Comparison of ENCODE assay signal across 8 mouse cellular contexts in genomic region chr8:108611792-108612413, GRCm38 (mm10).
DNase-seq lines count a peak whose midpoint lies in the region; ATAC-seq lines count a peak whose summit lies in the region.

No protein-coding gene starts in this region.

- ATAC-seq in monocyte, adult 5-6 weeks (replicated peaks; ENCODE audit: insufficient number of reproducible peaks, low FRiP score, low TSS enrichment, poor library complexity, severe bottlenecking) = 0 out of 2 replicates have a peak, but pooled peaks have one; percentile 47

- H3K9me3 ChIP-seq in embryonic facial prominence, embryonic 10.5 days = peaks cover 3% of the 10 kb centered on the region; the same call in 1 of the 2 replicates

- intact Hi-C loops in left cerebral cortex, postnatal 14 days (cut with DNase I) = no loop called here
- intact Hi-C loops in left cerebral cortex, postnatal 36 days (cut with DNase I) = no loop called here

- peaks cover 13% of the 10 kb centered on the region; the same call in 1 of the 2 replicates for H3K27me3 ChIP-seq in embryonic facial prominence, embryonic 10.5 days (replicated peaks; ENCODE audit: low read depth, poor library complexity, severe bottlenecking)

- H3K27ac ChIP-seq in embryonic facial prominence, embryonic 10.5 days (replicated peaks) = peak overlapping the region; percentile 70

- no peak overlapping the region for H3K4me3 ChIP-seq in embryonic facial prominence, embryonic 10.5 days

- WGBS in embryonic facial prominence, embryonic 10.5 days = 61% methylated on average over 11 of the region's 11 CpGs

- DNase-seq in left cerebral cortex, postnatal 14 days (ENCODE audit: low spot score in 2 of 2) = peak; percentile 16 to 29
- DNase-seq in left cerebral cortex, postnatal 36 days (ENCODE audit: low spot score in 2 of 2) = no peak
- no peak for DNase-seq in embryonic facial prominence, embryonic 10.5 days (ENCODE audit: low spot score)
- DNase-seq in kidney, postnatal 14 days = peak; percentile 37
- no peak for DNase-seq in urinary bladder, adult 18-20 months (ENCODE audit: low spot score in 2 of 2)
- DNase-seq in cerebellum, adult 18-20 months = no peak
- DNase-seq in gastrocnemius, postnatal 4 days (ENCODE audit: low spot score in 2 of 2) = no peak

- peaks cover 21% of the 10 kb centered on the region for H3K4me1 ChIP-seq in embryonic facial prominence, embryonic 10.5 days

- no peaks in the 10 kb centered on the region for H3K36me3 ChIP-seq in embryonic facial prominence, embryonic 10.5 days (replicated peaks)

Comparison
In these comparisons a context has a peak if more than half of its experiments do, and no peak if none do; other contexts are left out.
1. DNase-seq: peak in left cerebral cortex, postnatal 14 days (2 of 2) and kidney, postnatal 14 days (single experiment); none in left cerebral cortex, postnatal 36 days (0 of 2), embryonic facial prominence, embryonic 10.5 days (single experiment), urinary bladder, adult 18-20 months (0 of 2), cerebellum, adult 18-20 months (0 of 2) and gastrocnemius, postnatal 4 days (0 of 2).